Mouse (Mus musculus) frontal cortex, postnatal 36 days (tissue): ENCODE data around the gene Abo.

Source experiments
- DNase-seq, 2 experiments: peaks; one replicate each; pipeline ENCODE4 v3.0.0; 2022; ENCODE audit warnings: low spot score in 2 of 2

Abo gene

GRCm38 (mm10) chr2:26870666-26871065 is 5.9 kb upstream of the Abo start:
- no peak for DNase-seq

DNA sequence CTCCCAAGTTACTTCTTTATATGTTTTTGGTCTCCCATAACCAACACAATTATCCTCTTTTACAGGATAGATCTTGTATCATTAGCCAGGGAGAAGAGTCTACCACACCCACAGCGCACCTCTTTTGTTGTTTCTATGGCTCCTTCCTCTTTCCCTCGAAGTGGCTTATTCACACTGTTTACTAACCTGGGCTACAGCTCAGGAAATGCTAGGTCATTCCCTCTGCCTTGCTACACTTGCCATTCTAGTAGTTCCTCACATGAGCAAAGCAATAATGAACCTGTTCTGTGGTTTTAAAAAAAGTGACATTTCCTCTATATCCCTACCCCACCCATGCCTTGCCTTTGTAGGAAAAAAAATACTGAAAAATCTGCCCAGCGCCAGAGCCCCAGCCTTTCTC is 1.9 kb downstream of the Abo start:
- DNase-seq: no peak

DNA sequence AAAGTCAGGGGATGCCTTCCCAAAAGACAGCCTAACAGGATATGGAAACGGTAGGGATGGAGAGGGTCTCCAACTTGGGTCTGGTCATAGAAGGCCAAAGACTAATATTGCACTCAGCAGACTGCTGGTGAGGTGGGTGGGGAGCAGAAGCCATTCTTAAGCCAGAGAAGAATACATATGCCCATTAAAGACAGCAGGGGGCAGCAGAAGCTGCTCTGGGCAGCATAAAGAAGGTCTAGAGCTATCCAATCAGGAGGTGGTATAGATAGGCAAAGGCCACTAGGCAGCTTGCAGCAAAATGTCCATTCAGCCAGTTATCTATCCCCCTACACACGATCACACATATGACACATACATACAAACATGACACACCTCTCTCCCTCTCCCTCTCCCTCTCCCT is 17.1 kb downstream of the Abo start:
- DNase-seq: peak in 1 of 2 experiments; percentile 3

DNA sequence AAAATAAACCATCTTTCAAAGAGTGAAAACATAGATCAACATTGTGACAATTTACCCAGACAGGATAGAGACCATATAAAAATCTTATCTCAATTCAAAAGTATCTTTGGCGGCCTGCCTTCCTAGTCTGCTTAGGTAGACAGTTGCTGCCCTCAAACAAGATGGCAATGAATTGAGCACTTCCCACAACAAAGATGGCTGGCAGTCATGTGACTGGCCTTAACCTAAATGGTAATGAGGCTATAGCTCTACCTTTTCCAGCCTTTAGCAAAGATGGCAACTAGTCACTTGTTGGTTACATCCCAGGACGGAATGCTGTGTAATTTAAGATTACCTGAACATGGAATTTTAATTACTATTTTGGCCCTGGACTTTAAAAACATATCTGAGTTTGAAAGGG is 32.3 kb downstream of the Abo start:
- no peak for DNase-seq

- DNase-seq: no peak
These were observed 36.7 kb downstream of the Abo start for GRCm38 (mm10) chr2:26828047-26828446.

GRCm38 (mm10) chr2:26827261-26827975 is 37.4 kb downstream of the Abo start:
- DNase-seq: no peak
